Mouse (Mus musculus) left cerebral cortex, adult 2 months (tissue): ENCODE results near the gene Gm17662. TPM values are rescaled to one million over a fixed set of nuclear protein-coding genes. Genes with fewer than 3 reads are reported as not detected.

Source experiments
- DNase-seq, 2 experiments: peaks; one replicate each; pipeline ENCODE4 v3.0.0; 2021 to 2022; ENCODE audit warnings: low spot score in 2 of 2, mixed read lengths in 1 of 2; ENCODE audit errors: extremely low spot score in 1 of 2
- H3K27ac ChIP-seq: fragments of 200-600 bp; 2 replicates; pipeline ENCODE4 v1.8.1; 2022
- H3K4me3 ChIP-seq: fragments of 200-600 bp; 2 replicates; pipeline ENCODE4 v1.8.1; 2022
- CTCF ChIP-seq: fragments of 200-600 bp; IDR thresholded peaks from 2 replicates; pipeline ENCODE4 v1.8.1; 2022; ENCODE audit warnings: antibody characterized with exemption, mild to moderate bottlenecking, moderate library complexity
- intact Hi-C: fragments of 180-260 bp; cut with DNase I; formaldehyde crosslinking; loops from one replicate; pipeline ENCODE4 v1.15.1; 2025
- total RNA-seq, 2 experiments: library from RNA; stranded (reverse); gene quantifications; 2 replicates each; pipeline ENCODE4 v1.2.3; 2021

The Gm17662 gene
- total RNA-seq, 2 experiments from 2014 or later: not detected

- no peak overlapping the region for H3K4me3 ChIP-seq
- no peak overlapping the region for H3K27ac ChIP-seq
- TF ChIP-seq CTCF: no peak
- intact Hi-C loops: no loop called here
- DNase-seq: no peak
Observed at GRCm38 (mm10) chr4:104842204-104842603, 14.9 kb upstream of the Gm17662 start.

GRCm38 (mm10) chr4:104843546-104843945, 13.6 kb upstream of the Gm17662 start:
- intact Hi-C loops: no loop called here
- DNase-seq: no peak
- Histone ChIP-seq H3K27ac (no peak overlapping the region), H3K4me3 (no peak overlapping the region)
- TF ChIP-seq CTCF: no peak

DNA sequence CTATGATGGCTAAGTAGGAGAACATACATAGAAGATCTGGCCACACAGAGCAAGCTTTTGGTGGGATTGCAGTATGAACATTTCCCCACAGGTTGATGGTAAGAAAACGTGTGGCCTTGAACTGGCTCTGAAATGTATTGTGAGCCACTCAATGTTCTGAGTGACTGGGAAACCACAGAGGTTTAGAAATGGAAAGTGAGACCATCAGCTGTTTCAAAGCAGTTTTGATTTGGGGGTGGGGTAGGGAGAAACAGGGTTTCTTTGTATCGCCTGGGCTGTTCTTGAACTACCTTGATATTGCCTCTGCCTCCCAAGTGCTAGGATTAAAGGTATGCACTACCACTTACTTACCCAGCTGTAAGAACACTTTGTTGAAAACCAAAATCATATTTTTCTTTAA, 1.9 kb upstream of the Gm17662 start:
- DNase-seq: no peak
- H3K27ac ChIP-seq: no peak overlapping the region
- no peak overlapping the region for H3K4me3 ChIP-seq
- no peak for TF ChIP-seq CTCF
- intact Hi-C loops: no loop called here

GRCm38 (mm10) chr4:104857823-104858222, 694 bp downstream of the Gm17662 start:
- no peak overlapping the region for H3K27ac ChIP-seq
- DNase-seq: no peak
- no peak overlapping the region for H3K4me3 ChIP-seq
- intact Hi-C loops: no loop called here
- no peak for TF ChIP-seq CTCF

DNA sequence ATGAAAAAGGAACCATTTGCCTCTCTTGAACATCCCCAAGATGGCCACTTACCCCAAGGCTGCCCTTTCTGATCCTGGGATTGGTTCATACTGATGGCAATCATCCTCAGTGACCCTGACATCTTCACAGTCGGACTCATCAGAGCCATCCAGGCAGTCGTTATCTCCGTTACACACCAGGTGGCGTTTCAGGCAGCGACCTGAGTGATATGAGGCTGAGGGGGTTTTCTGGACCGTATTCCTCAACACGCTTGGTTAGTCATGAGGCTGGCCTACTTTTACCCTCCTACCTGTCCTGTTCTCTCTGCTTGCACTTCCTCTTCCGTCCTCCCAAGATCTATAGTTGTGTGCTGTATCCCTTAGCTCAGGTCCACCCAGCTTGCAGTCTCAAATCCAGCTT, 4.1 kb downstream of the Gm17662 start:
- no peak overlapping the region for H3K4me3 ChIP-seq
- H3K27ac ChIP-seq: no peak overlapping the region
- intact Hi-C loops: no loop called here
- DNase-seq: no peak
- no peak for TF ChIP-seq CTCF

- intact Hi-C loops: no loop called here
- no peak for TF ChIP-seq CTCF
- no peak overlapping the region for H3K27ac ChIP-seq
- DNase-seq: no peak
- no peak overlapping the region for H3K4me3 ChIP-seq
Observed at GRCm38 (mm10) chr4:104864397-104864796, 7.3 kb downstream of the Gm17662 start.

- intact Hi-C loops: no loop called here
- TF ChIP-seq CTCF: no peak
- no peak overlapping the region for H3K4me3 ChIP-seq
Observed at GRCm38 (mm10) chr4:104869581-104869980, 12.5 kb downstream of the Gm17662 start.

GRCm38 (mm10) chr4:104870196-104870595, 13.1 kb downstream of the Gm17662 start:
- no peak for DNase-seq
- intact Hi-C loops: no loop called here
- TF ChIP-seq CTCF: no peak
- Histone ChIP-seq H3K27ac (no peak overlapping the region), H3K4me3 (no peak overlapping the region)

More at GRCm38 (mm10) chr4:104869581-104869980, 12.5 kb downstream of the Gm17662 start:
- DNase-seq: no peak
- H3K27ac ChIP-seq: no peak overlapping the region

GRCm38 (mm10) chr4:104875832-104876231, 18.7 kb downstream of the Gm17662 start:
- intact Hi-C loops: no loop called here
- H3K4me3 ChIP-seq: no peak overlapping the region
- DNase-seq: no peak
- H3K27ac ChIP-seq: no peak overlapping the region
- no peak; the same call in 1 of the 2 replicates for TF ChIP-seq CTCF

DNA sequence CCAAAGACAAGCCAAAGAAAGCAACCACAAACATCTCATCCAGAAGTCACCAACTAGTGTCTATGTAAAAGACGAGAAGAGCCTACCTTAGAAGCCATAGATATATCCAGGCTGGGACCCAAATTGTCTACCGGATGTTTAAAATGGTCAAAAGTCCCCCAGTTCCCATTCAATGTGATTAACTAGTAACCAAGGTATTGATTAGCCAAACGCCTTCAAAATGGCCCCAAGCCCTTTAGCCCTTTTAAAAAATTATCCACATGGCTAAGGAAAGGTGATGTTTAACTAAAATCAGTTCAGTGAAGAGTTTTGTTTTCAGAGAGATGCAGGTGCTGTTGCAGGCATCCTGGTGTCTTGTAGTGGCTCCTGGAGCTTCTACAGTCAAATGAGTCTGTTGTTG, 19.2 kb downstream of the Gm17662 start, which contains the start of gene C8a:
TSS of gene C8a (minus strand) at position 76 of the 400 bp plus-strand sequence.
- no peak for TF ChIP-seq CTCF
- intact Hi-C loops: no loop called here
- Histone ChIP-seq H3K27ac (no peak within 1 kb of the TSS), H3K4me3 (no peak within 1 kb of the TSS)
- no peak for DNase-seq

DNA sequence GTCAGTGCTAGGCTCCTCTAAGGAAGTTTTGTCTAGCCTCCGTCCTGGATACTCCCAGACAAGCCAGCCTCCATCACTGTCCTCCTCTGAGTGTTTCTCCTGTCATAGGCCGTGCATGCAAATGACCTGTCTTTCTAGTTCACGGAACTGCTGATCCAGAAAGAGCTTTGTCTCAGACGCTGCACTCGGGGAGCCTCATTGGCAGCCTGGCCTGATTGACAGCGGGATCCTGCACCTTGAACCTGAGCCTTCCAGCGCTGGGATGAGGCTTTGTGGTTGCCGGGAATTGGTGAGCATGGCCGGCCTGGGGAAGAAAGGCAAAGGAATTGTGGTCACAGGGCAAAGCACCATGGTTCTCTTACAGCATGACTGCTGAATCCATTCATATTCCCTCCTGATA, 30.4 kb downstream of the Gm17662 start:
- intact Hi-C loops: loop anchor here (5.0 kb wide), 1 partner anchor 95 kb away; no protein-coding TSS in a partner anchor
- DNase-seq: no peak
- Histone ChIP-seq H3K27ac (no peak overlapping the region), H3K4me3 (no peak overlapping the region)
- no peak for TF ChIP-seq CTCF

- H3K27ac ChIP-seq: no peak overlapping the region
- TF ChIP-seq CTCF: no peak
- no peak overlapping the region for H3K4me3 ChIP-seq
- no peak for DNase-seq
- intact Hi-C loops: loop anchor here (5.0 kb wide), 1 partner anchor 96 kb away; no protein-coding TSS in a partner anchor
Observed at GRCm38 (mm10) chr4:104888499-104889262, 31.6 kb downstream of the Gm17662 start.

DNA sequence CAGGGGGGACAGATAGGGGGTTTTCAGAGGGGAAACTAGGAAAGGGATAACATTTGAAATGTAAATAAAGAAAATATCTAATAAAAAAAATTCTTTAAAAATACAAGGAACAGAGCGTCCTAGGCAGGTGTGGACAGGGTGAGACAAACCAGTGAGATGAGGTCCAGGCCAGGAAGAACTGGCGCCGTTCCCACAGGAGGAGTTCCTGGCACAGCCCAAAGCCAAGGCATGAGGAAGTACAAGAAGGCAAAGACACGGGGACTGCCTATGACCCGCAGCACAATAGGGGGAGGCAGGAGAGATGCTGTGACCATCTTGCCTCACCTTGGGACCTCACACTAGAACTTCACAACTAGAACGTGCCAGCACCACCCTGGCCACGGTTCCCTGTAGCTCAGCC, 34.6 kb downstream of the Gm17662 start:
- DNase-seq: no peak
- intact Hi-C loops: loop anchor here (5.0 to 10.0 kb wide), 8 partner anchors 169 to 1197 kb away; no protein-coding TSS in a partner anchor
- Histone ChIP-seq H3K4me3 (no peak overlapping the region), H3K27ac (no peak overlapping the region)
- TF ChIP-seq CTCF: no peak
